Mouse (Mus musculus): Measurements from ENCODE around the gene Slc1a3.

GRCm38 (mm10) chr15:8740724-8741123 is 30.2 kb upstream of the Slc1a3 start:
- TF ChIP-seq CTCF (IDR thresholded peaks at IDR 0.05; ENCODE audit: borderline replicate concordance, control insufficient read depth, extremely low read depth, insufficient read depth, low read length, poor library complexity) (no peak), POLR2A (IDR thresholded peaks at IDR 0.05; ENCODE audit: control insufficient read depth, extremely low read depth, insufficient read depth, low read length, poor library complexity) (no peak)
